Mouse (Mus musculus) heart, embryonic 14.5 days (tissue): ENCODE results near the gene Lcn5. TPM values are rescaled to one million over a fixed set of nuclear protein-coding genes. Genes with fewer than 3 reads are reported as not detected.
"Not testable (repeated sequence)": the region's sequence is repeated elsewhere in the genome, so short reads cannot be mapped to it uniquely, and the experiment has no call there.

Source experiments
- ATAC-seq: fragments of 200-750 bp; cut with Nextera tagmentation; 2 replicates; pipeline ENCODE4 v1.8.0; 2017; ENCODE audit warnings: low read depth, moderate TSS enrichment; ENCODE audit not compliant: insufficient number of reproducible peaks, insufficient read depth, low FRiP score
- H3K27ac ChIP-seq, 2 experiments: fragments of 200-500 bp in 1 of 2; fragments of 300-500 bp in 1 of 2; sonication (generic) in 1 of 2; replicated peaks in 1 of 2; 2 replicates each; pipeline ENCODE4 v1.5.1; 2012 to 2014; ENCODE audit warnings: low read depth in 2 of 2, low read length in 2 of 2, control low read depth in 1 of 2, mild to moderate bottlenecking in 1 of 2, mixed read lengths in 1 of 2; ENCODE audit not compliant: control insufficient read depth in 1 of 2, insufficient read depth in 1 of 2
- H3K27me3 ChIP-seq: fragments of 300-500 bp; sonication (generic); 2 replicates; pipeline ENCODE4 v1.6.1; 2014; ENCODE audit warnings: mild to moderate bottlenecking, low read length, control low read depth; ENCODE audit not compliant: control insufficient read depth, insufficient read depth
- H3K36me3 ChIP-seq: fragments of 300-500 bp; sonication (generic); 2 replicates; pipeline ENCODE4 v1.6.1; 2014; ENCODE audit warnings: mild to moderate bottlenecking, control low read depth, low read length, mixed read lengths; ENCODE audit not compliant: control insufficient read depth, insufficient read depth
- H3K4me1 ChIP-seq, 2 experiments: fragments of 200-500 bp in 1 of 2; fragments of 300-500 bp in 1 of 2; sonication (generic) in 1 of 2; 2 replicates each; pipeline ENCODE4 v1.6.1; 2012 to 2014; ENCODE audit warnings: low read length in 2 of 2, control low read depth in 1 of 2, mixed read lengths in 1 of 2; ENCODE audit not compliant: control insufficient read depth in 2 of 2, insufficient read depth in 2 of 2
- H3K4me2 ChIP-seq: fragments of 300-500 bp; sonication (generic); 2 replicates; pipeline ENCODE4 v1.6.1; 2014; ENCODE audit warnings: mild to moderate bottlenecking, low read length
- H3K4me3 ChIP-seq, 2 experiments: fragments of 200-500 bp in 1 of 2; fragments of 300-500 bp in 1 of 2; sonication (generic) in 1 of 2; 2 replicates each; pipeline ENCODE4 v1.5.1; 2012 to 2014; ENCODE audit warnings: low read length in 2 of 2, mild to moderate bottlenecking in 2 of 2, control low read depth in 1 of 2, low read depth in 1 of 2, moderate library complexity in 1 of 2; ENCODE audit not compliant: control insufficient read depth in 1 of 2, insufficient read depth in 1 of 2
- H3K9ac ChIP-seq: fragments of 300-500 bp; sonication (generic); 2 replicates; pipeline ENCODE4 v1.6.1; 2014; ENCODE audit warnings: mild to moderate bottlenecking, low read length
- H3K9me3 ChIP-seq: fragments of 300-500 bp; sonication (generic); 2 replicates; pipeline ENCODE4 v1.6.1; 2016; ENCODE audit warnings: low read length, control low read depth; ENCODE audit not compliant: control insufficient read depth
- WGBS: fragments of 180-500 bp; shearing (Covaris S2); extraction: QIAGEN DNeasy Blood & Tissue Kit; methylation state at CpG from one replicate; pipeline ENCODE4 v1.1.7; 2014; 5-methylcytosine and 5-hydroxymethylcytosine counted together
- polyA plus RNA-seq: library from polyadenylated mRNA; unstranded; fragments of >200 nt; fragmentation: Nextera tagmentation; extraction: Ambion mirVana; gene quantifications from 2 replicates; pipeline ENCODE4 v1.2.1, GENCODE M21; 2014

The Lcn5 gene
- polyA plus RNA-seq, 1 experiment from 2014 or later: not detected

GRCm38 (mm10) chr2:25703706-25704105 is 46.0 kb downstream of the Lcn5 start:
- H3K4me2 ChIP-seq: no peak overlapping the region
- H3K27me3 ChIP-seq: no peaks in the 10 kb centered on the region
- no peak overlapping the region for H3K4me3 ChIP-seq
- peaks cover 0 to 3% of the 10 kb centered on the region in 2 experiments; a peak in 2 of 4 replicates for H3K4me1 ChIP-seq
- ATAC-seq: no peak
- no peak overlapping the region for H3K9ac ChIP-seq
- 25% methylated on average over 4 of the region's 4 CpGs for WGBS
- H3K27ac ChIP-seq: no peak overlapping the region
- H3K9me3 ChIP-seq: no peaks in the 10 kb centered on the region
- H3K36me3 ChIP-seq: no peaks in the 10 kb centered on the region

- Histone ChIP-seq H3K27me3 (no peaks in the 10 kb centered on the region), H3K4me1 (peaks cover 0 to 3% of the 10 kb centered on the region in 2 experiments; a peak in 2 of 4 replicates), H3K36me3 (no peaks in the 10 kb centered on the region), H3K9me3 (no peaks in the 10 kb centered on the region), H3K4me3 (peak within 1 kb of the TSS; percentile 71 to 81), H3K27ac (peak within 1 kb of the TSS; percentile 18 to 65), H3K4me2 (peak within 1 kb of the TSS; percentile 99), H3K9ac (peak within 1 kb of the TSS; percentile 86)
- under 1% methylated on average over 78 of the region's 78 CpGs for WGBS
- ATAC-seq: peak; percentile 87
These were observed 49.1 kb downstream of the Lcn5 start, which contains the start of gene Bmyc for GRCm38 (mm10) chr2:25706643-25707481. Gene Bmyc, plus strand, starts transcription at chr2:25706739.

GRCm38 (mm10) chr2:25708121-25708520 is 50.4 kb downstream of the Lcn5 start:
- 81% methylated on average over 2 of the region's 2 CpGs for WGBS
- Histone ChIP-seq H3K4me2 (peak overlapping the region; percentile 32), H3K36me3 (no peaks in the 10 kb centered on the region)

GRCm38 (mm10) chr2:25709056-25709455 is 51.3 kb downstream of the Lcn5 start:
- H3K4me2 ChIP-seq, ATAC-seq, H3K27ac ChIP-seq: not testable (repeated sequence)

More at GRCm38 (mm10) chr2:25708121-25708520, 50.4 kb downstream of the Lcn5 start:
- H3K9ac ChIP-seq: no peak overlapping the region; the same call in 1 of the 2 replicates
- no peak for ATAC-seq
- no peaks in the 10 kb centered on the region for H3K27me3 ChIP-seq
- H3K4me1 ChIP-seq: peaks cover 0 to 3% of the 10 kb centered on the region in 2 experiments; a peak in 2 of 4 replicates
- no peaks in the 10 kb centered on the region for H3K9me3 ChIP-seq
- no peak overlapping the region; a peak in 1 of 4 replicates for H3K4me3 ChIP-seq
- no peak overlapping the region for H3K27ac ChIP-seq

GRCm38 (mm10) chr2:25709791-25710190 is 52.0 kb downstream of the Lcn5 start:
- not testable (repeated sequence) for ATAC-seq, H3K4me1 ChIP-seq, H3K27me3 ChIP-seq, H3K4me2 ChIP-seq, H3K4me3 ChIP-seq, H3K27ac ChIP-seq, H3K9ac ChIP-seq, H3K9me3 ChIP-seq, H3K36me3 ChIP-seq
- 80% methylated on average over 2 of the region's 2 CpGs for WGBS

More at GRCm38 (mm10) chr2:25709056-25709455, 51.3 kb downstream of the Lcn5 start:
- H3K36me3 ChIP-seq, H3K4me1 ChIP-seq, H3K9ac ChIP-seq, H3K9me3 ChIP-seq, H3K4me3 ChIP-seq, H3K27me3 ChIP-seq: not testable (repeated sequence)
- 97% methylated on average over 1 of the region's 1 CpGs for WGBS

Other genes with a start within 250 kb of the Lcn5 start
- gene Fut7, start 234.7 kb upstream of the Lcn5 start, polyA plus RNA-seq: 0.14 TPM in 1 of 2 replicates, not detected in the other
- gene Abca2, start 229.2 kb upstream of the Lcn5 start, polyA plus RNA-seq: 3.8 and 4.3 TPM in 2 replicates
- gene Clic3, start 201.1 kb upstream of the Lcn5 start, polyA plus RNA-seq: 3.8 and 4.6 TPM in 2 replicates
- gene Paxx, start 196.9 kb upstream of the Lcn5 start, polyA plus RNA-seq: 31.0 and 32.6 TPM in 2 replicates
- 98.5 and 112 TPM in 2 replicates for gene Ptgds, start 187.9 kb upstream of the Lcn5 start, polyA plus RNA-seq
- not detected in 2 replicates for gene Lcn12, start 164.0 kb upstream of the Lcn5 start, polyA plus RNA-seq
- 82.8 and 85.2 TPM in 2 replicates for gene Fbxw5, start 157.2 kb upstream of the Lcn5 start, polyA plus RNA-seq
- gene C8g, start 156.2 kb upstream of the Lcn5 start, polyA plus RNA-seq: 2.9 and 4.9 TPM in 2 replicates
- 19.1 and 19.8 TPM in 2 replicates for gene Traf2, start 111.0 kb upstream of the Lcn5 start, polyA plus RNA-seq
- 279 and 319 TPM in 2 replicates for gene Edf1, start 100.1 kb upstream of the Lcn5 start, polyA plus RNA-seq
- 1.4 and 1.9 TPM in 2 replicates for gene Mamdc4, start 83.1 kb upstream of the Lcn5 start, polyA plus RNA-seq
- gene Phpt1, start 82.7 kb upstream of the Lcn5 start, polyA plus RNA-seq: 240 and 250 TPM in 2 replicates
- not detected in 2 replicates for gene Ajm1, start 76.2 kb upstream of the Lcn5 start, polyA plus RNA-seq
- gene Rabl6, start 49.4 kb upstream of the Lcn5 start, polyA plus RNA-seq: 41.9 and 42.1 TPM in 2 replicates
- 0.07 and 0.27 TPM in 2 replicates for gene Ccdc183, start 40.3 kb upstream of the Lcn5 start, polyA plus RNA-seq
- 22.8 and 28.2 TPM in 2 replicates for gene Tmem141, start 35.9 kb upstream of the Lcn5 start, polyA plus RNA-seq
- 1.8 and 3.2 TPM in 2 replicates for gene Fcna, start 29.9 kb upstream of the Lcn5 start, polyA plus RNA-seq
- gene Lcn8, start 4.8 kb upstream of the Lcn5 start, polyA plus RNA-seq: not detected in 2 replicates
- not detected in 2 replicates for gene Lcn6, start 18.8 kb downstream of the Lcn5 start, polyA plus RNA-seq
- gene Lcn10, start 24.8 kb downstream of the Lcn5 start, polyA plus RNA-seq: not detected in 2 replicates
- not detected in 2 replicates for gene Obp2a, start 42.1 kb downstream of the Lcn5 start, polyA plus RNA-seq
- 36.7 and 44.1 TPM in 2 replicates for gene Bmyc, start 48.8 kb downstream of the Lcn5 start, polyA plus RNA-seq
- gene Obp2b, start 79.1 kb downstream of the Lcn5 start, polyA plus RNA-seq: not detected in 2 replicates
- not detected in 2 replicates for gene Lcn3, start 107.6 kb downstream of the Lcn5 start, polyA plus RNA-seq
- not detected in 2 replicates for gene Lcn11, start 119.1 kb downstream of the Lcn5 start, polyA plus RNA-seq
- not detected in 2 replicates for gene Gm13539, start 124.3 kb downstream of the Lcn5 start, polyA plus RNA-seq
- not detected in 2 replicates for gene Glt6d1, start 157.9 kb downstream of the Lcn5 start, polyA plus RNA-seq
- not detected in 2 replicates for gene Lcn9, start 165.2 kb downstream of the Lcn5 start, polyA plus RNA-seq
- gene Sohlh1, start 189.3 kb downstream of the Lcn5 start, polyA plus RNA-seq: not detected in 2 replicates
- 0.23 TPM in 1 of 2 replicates, not detected in the other for gene Kcnt1, start 205.8 kb downstream of the Lcn5 start, polyA plus RNA-seq